9 mouse cellular contexts compared by ENCODE assay signal in genomic region chr1:63274046-63274730, GRCm38 (mm10). TPM values are rescaled to one million over a fixed set of nuclear protein-coding genes. Genes with fewer than 3 reads are reported as not detected.
DNase-seq lines count a peak whose midpoint lies in the region; ATAC-seq and TF ChIP-seq lines count a peak whose summit lies in the region.
"Had no signal": no experiment of that assay in that cellular context is flagged by ENCODE, and none has a peak within 500 bp of the region (broad histone marks: within the 10 kb centered on the region; RNA-seq: fewer than 3 reads in every experiment).

No protein-coding gene starts in this region.

- peaks cover 76% of the 10 kb centered on the region for H3K27me3 ChIP-seq in heart, embryonic 13.5 days (replicated peaks)
- peaks cover 95% of the 10 kb centered on the region for H3K27me3 ChIP-seq in hindbrain, embryonic 10.5 days (ENCODE audit: insufficient read depth, poor library complexity, severe bottlenecking)
- H3K27me3 ChIP-seq in liver, postnatal 0 days (ENCODE audit: insufficient read depth, low read length), result peaks cover 65% of the 10 kb centered on the region

- WGBS in heart, embryonic 13.5 days, result 15% methylated on average over 19 of the region's 19 CpGs
- 12% methylated on average over 19 of the region's 19 CpGs for WGBS in hindbrain, embryonic 10.5 days
- 20% methylated on average over 19 of the region's 19 CpGs for WGBS in liver, postnatal 0 days (ENCODE audit: insufficient replicate concordance)

- no peak for TF ChIP-seq CTCF in brain, embryonic 14.5 days (IDR thresholded peaks at IDR 0.05; ENCODE audit: borderline replicate concordance, extremely low read depth, insufficient read depth, insufficient read length)
- no peak for TF ChIP-seq CTCF in liver, postnatal 0 days (IDR thresholded peaks at IDR 0.05; ENCODE audit: low read depth)

- peak overlapping the region; percentile 68 for H3K4me3 ChIP-seq in heart, embryonic 13.5 days
- H3K4me3 ChIP-seq in hindbrain, embryonic 10.5 days, result peak overlapping the region; percentile 68
- peak overlapping the region; percentile 35 for H3K4me3 ChIP-seq in liver, postnatal 0 days (ENCODE audit: low read depth, low read length)

- H3K9me3 ChIP-seq in heart, embryonic 13.5 days, result no peaks in the 10 kb centered on the region
- H3K9me3 ChIP-seq in hindbrain, embryonic 10.5 days, result no peaks in the 10 kb centered on the region
- H3K9me3 ChIP-seq in liver, postnatal 0 days (ENCODE audit: low read length), result no peaks in the 10 kb centered on the region

- peaks cover 6% of the 10 kb centered on the region for H3K4me1 ChIP-seq in heart, embryonic 13.5 days
- peaks cover 12% of the 10 kb centered on the region for H3K4me1 ChIP-seq in hindbrain, embryonic 10.5 days (replicated peaks)
- H3K4me1 ChIP-seq in liver, postnatal 0 days (ENCODE audit: insufficient read depth), result 0 out of 2 replicates have a peak, but pooled peaks cover 3% of the 10 kb centered on the region

- no peak for DNase-seq in heart, adult 8-10 months (ENCODE audit: low spot score)
- DNase-seq in brain, embryonic 14.5 days (ENCODE audit: low read depth), result peak; percentile 70
- DNase-seq in hindbrain, embryonic 10.5 days (ENCODE audit: low spot score), result no peak
- no peak for DNase-seq in liver, postnatal 0 days
- no peak for DNase-seq in layer of hippocampus, postnatal 36 days
- DNase-seq in right cerebral cortex, postnatal 10 days (ENCODE audit: low spot score in 2 of 2), result no peak
- no peak for DNase-seq in layer of hippocampus, adult 9-11 months
- DNase-seq: thymus, postnatal 25 days had no signal

- no peak overlapping the region for H3K27ac ChIP-seq in heart, embryonic 13.5 days (replicated peaks)
- peak overlapping the region; percentile 94 for H3K27ac ChIP-seq in hindbrain, embryonic 10.5 days
- no peak overlapping the region for H3K27ac ChIP-seq in liver, postnatal 0 days (ENCODE audit: low read depth)

- TF ChIP-seq EP300 in liver, postnatal 0 days (IDR thresholded peaks at IDR 0.05; ENCODE audit: low read depth), result no peak

- H3K4me2 ChIP-seq in heart, embryonic 13.5 days, result peak overlapping the region; percentile 71
- peak overlapping the region; percentile 69 for H3K4me2 ChIP-seq in liver, postnatal 0 days (ENCODE audit: low read depth, low read length)

- H3K36me3 ChIP-seq in heart, embryonic 13.5 days, result no peaks in the 10 kb centered on the region
- no peaks in the 10 kb centered on the region for H3K36me3 ChIP-seq in hindbrain, embryonic 10.5 days
- no peaks in the 10 kb centered on the region for H3K36me3 ChIP-seq in liver, postnatal 0 days (replicated peaks; ENCODE audit: insufficient read depth, low read length)

- no peak for TF ChIP-seq POLR2A in brain, embryonic 14.5 days (IDR thresholded peaks at IDR 0.05; ENCODE audit: borderline replicate concordance, extremely low read depth, insufficient read depth, insufficient read length, poor library complexity, severe bottlenecking)

- H3K9ac ChIP-seq in heart, embryonic 13.5 days, result peak overlapping the region; percentile 89
- no peak overlapping the region for H3K9ac ChIP-seq in liver, postnatal 0 days (replicated peaks)

- ATAC-seq in heart, embryonic 13.5 days (ENCODE audit: extremely low read depth, insufficient number of reproducible peaks, low FRiP score, low TSS enrichment), result no peak
- no peak for ATAC-seq in liver, postnatal 0 days

RNA-seq across cellular contexts. Expression of gene Zdbf2, which starts 1.1 kb away (rescaled TPM):
- polyA plus RNA-seq in heart, embryonic 13.5 days (2015; fragmentation: Nextera tagmentation; extraction: Ambion mirVana), result 6.5 and 7.0 TPM in 2 replicates
- under 1 TPM; 0.11 to 0.32 (median 0.23) TPM for total RNA-seq in heart, adult 8-10 months (2022)
- 12.8 and 19.0 TPM in 2 replicates for polyA plus RNA-seq in brain, embryonic 14.5 days (2012; rRNA removed)
- polyA plus RNA-seq in hindbrain, embryonic 10.5 days (2016; fragmentation: Nextera tagmentation; extraction: Ambion mirVana), result 16.4 and 18.3 TPM in 2 replicates
- polyA plus RNA-seq in liver, postnatal 0 days (2015; fragmentation: Nextera tagmentation; extraction: Ambion mirVana), result 0.25 and 0.54 TPM in 2 replicates
- total RNA-seq in layer of hippocampus, postnatal 36 days (2021), result 10 to 100 TPM; 17.9 to 22.2 TPM

RNA-seq across cellular contexts. Expression of gene Gpr1, which starts 59.8 kb away (rescaled TPM):
- 0.22 and 0.27 TPM in 2 replicates for polyA plus RNA-seq in heart, embryonic 13.5 days (2015; fragmentation: Nextera tagmentation; extraction: Ambion mirVana)
- total RNA-seq in heart, adult 8-10 months (2022), result under 1 TPM; 0.25 to 0.55 (median 0.40) TPM
- 0.26 and 0.45 TPM in 2 replicates for polyA plus RNA-seq in brain, embryonic 14.5 days (2012; rRNA removed)
- 0.19 and 0.26 TPM in 2 replicates for polyA plus RNA-seq in hindbrain, embryonic 10.5 days (2016; fragmentation: Nextera tagmentation; extraction: Ambion mirVana)
- polyA plus RNA-seq in liver, postnatal 0 days (2015; fragmentation: Nextera tagmentation; extraction: Ambion mirVana), result 0.05 TPM in 1 of 2 replicates, not detected in the other
- total RNA-seq in layer of hippocampus, postnatal 36 days (2021), result under 1 TPM; 0.62 to 0.63 TPM
